8 mouse cellular contexts compared by ENCODE assay signal in genomic region chr9:124280576-124281447, GRCm38 (mm10). TPM values are rescaled to one million over a fixed set of nuclear protein-coding genes. Genes with fewer than 3 reads are reported as not detected.
A peak's percentile ranks its signal among the peaks of the same experiment; 100 is the strongest.
DNase-seq lines count a peak whose midpoint lies in the region; TF ChIP-seq lines count a peak whose summit lies in the region.

No protein-coding gene starts in this region.

- intact Hi-C loops in gastrocnemius, adult 2 months (cut with DNase I), result no loop called here

- in situ Hi-C loops in CH12.LX (cut with MboI; ENCODE audit: low pct_ligation_motif_present, low pct_unique_long_range_greater_than_20kb, low sequenced_read_pairs), result no loop called here

- TF ChIP-seq CTCF in gastrocnemius, adult 2 months (IDR thresholded peaks at IDR 0.05), result no peak
- no peak for TF ChIP-seq CTCF in CH12.LX (conservative IDR thresholded peaks at IDR 0.05 in 1 of 2, IDR thresholded peaks at IDR 0.05 in 1 of 2; ENCODE audit: low read depth in 2 of 2, low read length in 2 of 2)
- no peak for TF ChIP-seq CTCF in embryonic fibroblast, embryonic 13.5 days (IDR thresholded peaks at IDR 0.05; ENCODE audit: borderline replicate concordance, insufficient read depth, low read length)

- H3K4me3 ChIP-seq in gastrocnemius, adult 2 months, result peak overlapping the region; percentile 87
- peak overlapping the region; percentile 73 to 79 (median 76) for H3K4me3 ChIP-seq in CH12.LX (replicated peaks in 1 of 3; ENCODE audit: low read depth in 2 of 3, low read length in 2 of 3, poor library complexity in 1 of 3)
- H3K4me3 ChIP-seq in embryonic fibroblast, embryonic 13.5 days (ENCODE audit: insufficient read depth, low read length), result peak overlapping the region; percentile 70

- H3K4me1 ChIP-seq in CH12.LX (ENCODE audit: control insufficient read depth in 1 of 2, insufficient read depth in 2 of 2), result peaks cover 7 to 36% of the 10 kb centered on the region in 2 experiments; a peak in 3 of 4 replicates
- H3K4me1 ChIP-seq in embryonic fibroblast, embryonic 13.5 days (ENCODE audit: control insufficient read depth, insufficient read depth, low read length), result 0 out of 2 replicates have a peak, but pooled peaks cover 2% of the 10 kb centered on the region

- H3K27me3 ChIP-seq in CH12.LX (replicated peaks), result no peaks in the 10 kb centered on the region

- no peak for TF ChIP-seq POLR2A in CH12.LX (IDR thresholded peaks at IDR 0.05; ENCODE audit: low read depth, low read length)
- TF ChIP-seq POLR2A in embryonic fibroblast, embryonic 13.5 days (IDR thresholded peaks at IDR 0.05; ENCODE audit: low read depth, low read length), result no peak

- H3K27ac ChIP-seq in gastrocnemius, adult 2 months, result peak overlapping the region; percentile 89
- no peak overlapping the region for H3K27ac ChIP-seq in CH12.LX (ENCODE audit: insufficient read depth, low read depth)
- peak overlapping the region; percentile 68 for H3K27ac ChIP-seq in embryonic fibroblast, embryonic 13.5 days (ENCODE audit: insufficient read depth, low read length)

- peak; percentile 42 for DNase-seq in gastrocnemius, adult 2 months
- DNase-seq in gastrocnemius, adult 18-20 months (ENCODE audit: low spot score), result no peak
- no peak for DNase-seq in CH12.LX (ENCODE audit: extremely low read depth)
- DNase-seq in kidney, postnatal 14 days, result peak; percentile 59
- peak; percentile 48 for DNase-seq in naive thymus-derived CD4-positive, alpha-beta T cell, adult 2 months (ENCODE audit: low read depth)
- no peak for DNase-seq in Muller cell, postnatal 12 days (ENCODE audit: inconsistent ontology term)
- DNase-seq in layer of hippocampus, postnatal 10 days (ENCODE audit: low spot score in 2 of 2), result no peak

- H3K79me2 ChIP-seq in CH12.LX (replicated peaks; ENCODE audit: control insufficient read depth, extremely low read depth, insufficient read depth, poor library complexity, severe bottlenecking), result peaks cover 18% of the 10 kb centered on the region

- dilution Hi-C loops in CH12.LX (cut with MboI; ENCODE audit: extremely low pct_ligation_motif_present, extremely low pct_unique_long_range_greater_than_20kb, low sequenced_read_pairs), result no loop called here

- peaks cover 0 to 18% of the 10 kb centered on the region in 2 experiments for H3K36me3 ChIP-seq in CH12.LX (replicated peaks in 1 of 2; ENCODE audit: control insufficient read depth in 1 of 2, insufficient read depth in 1 of 2, low read length in 1 of 2)

- peak overlapping the region; percentile 66 for H3K9ac ChIP-seq in CH12.LX (ENCODE audit: insufficient read depth, low read depth)

- H3K4me2 ChIP-seq in CH12.LX (ENCODE audit: insufficient read depth, low read depth, poor library complexity, severe bottlenecking), result peak overlapping the region; percentile 90

- H3K9me3 ChIP-seq in CH12.LX (replicated peaks; ENCODE audit: low read length), result no peaks in the 10 kb centered on the region

- TF ChIP-seq EP300 in CH12.LX (IDR thresholded peaks at IDR 0.05; ENCODE audit: low read length), result no peak

- no peak for TF ChIP-seq RAD21 in CH12.LX (IDR thresholded peaks at IDR 0.05; ENCODE audit: low read depth, low read length)

TF ChIP-seq in CH12.LX, 34 proteins besides CTCF, POLR2A, EP300 and RAD21:
- no peak for TF ChIP-seq CHD1 (IDR thresholded peaks at IDR 0.05; ENCODE audit: low read depth, low read length)
- no peak for TF ChIP-seq SIN3A (IDR thresholded peaks at IDR 0.05; ENCODE audit: low read length)
- no peak for TF ChIP-seq KAT2A (IDR thresholded peaks at IDR 0.05; ENCODE audit: insufficient replicate concordance, low read length)
- TF ChIP-seq MYC (IDR thresholded peaks at IDR 0.05; ENCODE audit: low read depth, low read length), result no peak
- no peak for TF ChIP-seq TBP (conservative IDR thresholded peaks at IDR 0.05; ENCODE audit: low read depth, low read length)
- TF ChIP-seq NRF1 (IDR thresholded peaks at IDR 0.05; ENCODE audit: low read depth, low read length), result no peak
- no peak for TF ChIP-seq ZKSCAN1 (IDR thresholded peaks at IDR 0.05; ENCODE audit: borderline replicate concordance, low read depth, low read length)
- TF ChIP-seq E2F4 (IDR thresholded peaks at IDR 0.05; ENCODE audit: insufficient replicate concordance, low read depth, low read length), result no peak
- TF ChIP-seq TCF12 (IDR thresholded peaks at IDR 0.05; ENCODE audit: low read depth, low read length), result no peak
- no peak for TF ChIP-seq MXI1 (IDR thresholded peaks at IDR 0.05; ENCODE audit: low read depth, low read length)
- TF ChIP-seq CHD2 (IDR thresholded peaks at IDR 0.05; ENCODE audit: low read length), result no peak
- no peak for TF ChIP-seq SMC3 (IDR thresholded peaks at IDR 0.05; ENCODE audit: low read depth, low read length)
- no peak for TF ChIP-seq MAX (IDR thresholded peaks at IDR 0.05; ENCODE audit: low read length)
- TF ChIP-seq JUN (IDR thresholded peaks at IDR 0.05; ENCODE audit: insufficient read depth, low read depth, low read length), result no peak
- TF ChIP-seq UBTF (IDR thresholded peaks at IDR 0.05; ENCODE audit: low read depth, low read length), result no peak
- TF ChIP-seq ZNF384 (IDR thresholded peaks at IDR 0.05; ENCODE audit: low read depth, low read length), result no peak

RNA-seq across cellular contexts. Expression of gene 2010315B03Rik, which starts 31.7 kb away (rescaled TPM):
- total RNA-seq in gastrocnemius, adult 2 months (2021), result 10 to 100 TPM; 11.1 to 11.7 TPM
- total RNA-seq in gastrocnemius, adult 18-20 months (2021), result 10 to 100 TPM in 1 of 2 experiments, 1 to 10 TPM in 1; 8.1 to 12.4 TPM
- total RNA-seq in CH12.LX (2012; rRNA removed) (5.4 and 6.1 TPM in 2 replicates), CH12.LX (2014; rRNA removed) (10.1 and 13.5 TPM in 2 replicates)
- 3.7 and 4.6 TPM in 2 replicates for polyA plus RNA-seq in CH12.LX (2012; ENCODE audit: insufficient read length, low read depth)
- polyA plus RNA-seq in embryonic fibroblast, embryonic 13.5 days (2011; ENCODE audit: insufficient read length, low read depth, missing spikeins), result 12.9 and 16.8 TPM in 2 replicates
- total RNA-seq in layer of hippocampus, postnatal 10 days (2021), result 10 to 100 TPM; 14.7 to 18.2 TPM

Comparison
In these comparisons a context has a peak if more than half of its experiments do, and no peak if none do; other contexts are left out.
1. DNase-seq: peak in gastrocnemius, adult 2 months (single experiment), kidney, postnatal 14 days (single experiment) and naive thymus-derived CD4-positive, alpha-beta T cell, adult 2 months (single experiment); none in gastrocnemius, adult 18-20 months (single experiment), CH12.LX (single experiment), Muller cell, postnatal 12 days (single experiment) and layer of hippocampus, postnatal 10 days (0 of 2).
2. Peak in every context shown above with its lines, with median percentiles within 50 percentile points of each other: H3K4me3 ChIP-seq.